Mouse (Mus musculus): Measurements from ENCODE around the gene Usp44.

Usp44 gene

GRCm38 (mm10) chr10:93846706-93847105, 15.4 kb downstream of the Usp44 start:
- no peak for DNase-seq (ENCODE audit: low read depth, low spot score)

- DNase-seq (ENCODE audit: low read depth, low spot score), result no peak
Measured at GRCm38 (mm10) chr10:93855126-93855525, 23.8 kb downstream of the Usp44 start.

GRCm38 (mm10) chr10:93856095-93856494, 24.7 kb downstream of the Usp44 start:
- no peak for DNase-seq (ENCODE audit: low read depth, low spot score)

- no peak for DNase-seq (ENCODE audit: low read depth, low spot score)
Measured at GRCm38 (mm10) chr10:93868401-93868800, 37.0 kb downstream of the Usp44 start.

GRCm38 (mm10) chr10:93868886-93869285, 37.5 kb downstream of the Usp44 start:
- DNase-seq (ENCODE audit: low read depth, low spot score), result no peak

- DNase-seq (ENCODE audit: low read depth, low spot score), result no peak
Measured at GRCm38 (mm10) chr10:93876772-93877171, 45.4 kb downstream of the Usp44 start.

- no peak for DNase-seq (ENCODE audit: low read depth, low spot score)
Measured at GRCm38 (mm10) chr10:93878732-93879131, 47.4 kb downstream of the Usp44 start.

GRCm38 (mm10) chr10:93881918-93882317, 50.6 kb downstream of the Usp44 start:
- no peak for DNase-seq (ENCODE audit: low read depth, low spot score)

GRCm38 (mm10) chr10:93882738-93883364, 51.5 kb downstream of the Usp44 start:
- DNase-seq (ENCODE audit: low read depth, low spot score), result peak; percentile 73

GRCm38 (mm10) chr10:93885839-93886477, 54.6 kb downstream of the Usp44 start:
- DNase-seq (ENCODE audit: low read depth, low spot score), result no peak

- no peak for DNase-seq (ENCODE audit: low read depth, low spot score)
Measured at GRCm38 (mm10) chr10:93888590-93888934, 57.2 kb downstream of the Usp44 start.

- DNase-seq (ENCODE audit: low read depth, low spot score), result no peak
Measured at GRCm38 (mm10) chr10:93888935-93889578, 57.7 kb downstream of the Usp44 start.

- peak; percentile 75 for DNase-seq (ENCODE audit: low read depth, low spot score)
Measured at GRCm38 (mm10) chr10:93889579-93889950, 58.2 kb downstream of the Usp44 start.

GRCm38 (mm10) chr10:93889976-93890375, 58.6 kb downstream of the Usp44 start:
- no peak for DNase-seq (ENCODE audit: low read depth, low spot score)

GRCm38 (mm10) chr10:93890565-93890964, 59.2 kb downstream of the Usp44 start:
- no peak for DNase-seq (ENCODE audit: low read depth, low spot score)

- peak; percentile 77 for DNase-seq (ENCODE audit: low read depth, low spot score)
Measured at GRCm38 (mm10) chr10:93891031-93891430, 59.7 kb downstream of the Usp44 start.

- no peak for DNase-seq (ENCODE audit: low read depth, low spot score)
Measured at GRCm38 (mm10) chr10:93892551-93892950, 61.2 kb downstream of the Usp44 start.

- DNase-seq (ENCODE audit: low read depth, low spot score), result no peak
Measured at GRCm38 (mm10) chr10:93897043-93897646, 65.8 kb downstream of the Usp44 start, which contains the start of gene Metap2. Metap2 (minus strand) TSS chr10:93897093.

GRCm38 (mm10) chr10:93899303-93899702, 67.9 kb downstream of the Usp44 start:
- no peak for DNase-seq (ENCODE audit: low read depth, low spot score)

GRCm38 (mm10) chr10:93899907-93900306, 68.6 kb downstream of the Usp44 start:
- no peak for DNase-seq (ENCODE audit: low read depth, low spot score)

- no peak for DNase-seq (ENCODE audit: low read depth, low spot score)
Measured at GRCm38 (mm10) chr10:93907376-93907775, 76.0 kb downstream of the Usp44 start.

Measured in c-Kit-negative CD71-positive TER-119-positive erythroid progenitor cells, embryonic 14.5 days (primary cell).